Mouse (Mus musculus): Measurements from ENCODE around the gene Unc13b. TPM values are rescaled to one million over a fixed set of nuclear protein-coding genes. Genes with fewer than 3 reads are reported as not detected.
"Not testable (repeated sequence)": the region's sequence is repeated elsewhere in the genome, so short reads cannot be mapped to it uniquely, and the experiment has no call there.

Unc13b gene
- total RNA-seq, 2 experiments from 2014 or later = 14.0 to 17.4 TPM

- no peak for DNase-seq (ENCODE audit: low spot score in 2 of 2)
These were observed 31.2 kb downstream of the Unc13b start for GRCm38 (mm10) chr4:43089950-43090349.

GRCm38 (mm10) chr4:43091183-43091582 is 32.4 kb downstream of the Unc13b start:
- DNase-seq (ENCODE audit: low spot score in 2 of 2) = no peak

- no peak for DNase-seq (ENCODE audit: low spot score in 2 of 2)
These were observed 54.7 kb downstream of the Unc13b start for GRCm38 (mm10) chr4:43113491-43113890.

GRCm38 (mm10) chr4:43114512-43114911 is 55.8 kb downstream of the Unc13b start:
- DNase-seq (ENCODE audit: low spot score in 2 of 2) = no peak

GRCm38 (mm10) chr4:43114946-43115345 is 56.2 kb downstream of the Unc13b start:
- peak in 1 of 2 experiments; percentile 19 for DNase-seq (ENCODE audit: low spot score in 2 of 2)

GRCm38 (mm10) chr4:43116249-43116648 is 57.5 kb downstream of the Unc13b start:
- no peak for DNase-seq (ENCODE audit: low spot score in 2 of 2)

GRCm38 (mm10) chr4:43129750-43130149 is 71.0 kb downstream of the Unc13b start:
- no peak for DNase-seq (ENCODE audit: low spot score in 2 of 2)

- DNase-seq (ENCODE audit: low spot score in 2 of 2) = no peak
These were observed 83.9 kb downstream of the Unc13b start for GRCm38 (mm10) chr4:43142610-43143009.

- not testable (repeated sequence) for DNase-seq (ENCODE audit: low spot score in 2 of 2)
These were observed 93.7 kb downstream of the Unc13b start for GRCm38 (mm10) chr4:43152413-43152812.

- DNase-seq (ENCODE audit: low spot score in 2 of 2) = no peak
These were observed 101.3 kb downstream of the Unc13b start for GRCm38 (mm10) chr4:43160045-43160444.

- no peak for DNase-seq (ENCODE audit: low spot score in 2 of 2)
These were observed 102.4 kb downstream of the Unc13b start for GRCm38 (mm10) chr4:43161124-43161657.

- DNase-seq (ENCODE audit: low spot score in 2 of 2) = no peak
These were observed 104.5 kb downstream of the Unc13b start for GRCm38 (mm10) chr4:43163205-43163604.

GRCm38 (mm10) chr4:43165403-43166005 is 106.8 kb downstream of the Unc13b start:
- no peak for DNase-seq (ENCODE audit: low spot score in 2 of 2)

- no peak for DNase-seq (ENCODE audit: low spot score in 2 of 2)
These were observed 111.3 kb downstream of the Unc13b start for GRCm38 (mm10) chr4:43170028-43170427.

GRCm38 (mm10) chr4:43177126-43177525 is 118.4 kb downstream of the Unc13b start:
- no peak for DNase-seq (ENCODE audit: low spot score in 2 of 2)

GRCm38 (mm10) chr4:43182474-43183168 is 123.9 kb downstream of the Unc13b start:
- no peak for DNase-seq (ENCODE audit: low spot score in 2 of 2)

- DNase-seq (ENCODE audit: low spot score in 2 of 2) = no peak
These were observed 128.7 kb downstream of the Unc13b start for GRCm38 (mm10) chr4:43187439-43187838.

- no peak for DNase-seq (ENCODE audit: low spot score in 2 of 2)
These were observed 130.6 kb downstream of the Unc13b start for GRCm38 (mm10) chr4:43189381-43189780.

- no peak for DNase-seq (ENCODE audit: low spot score in 2 of 2)
These were observed 146.2 kb downstream of the Unc13b start for GRCm38 (mm10) chr4:43204946-43205345.

GRCm38 (mm10) chr4:43205571-43205970 is 146.8 kb downstream of the Unc13b start:
- DNase-seq (ENCODE audit: low spot score in 2 of 2) = no peak

GRCm38 (mm10) chr4:43206989-43207388 is 148.2 kb downstream of the Unc13b start:
- DNase-seq (ENCODE audit: low spot score in 2 of 2) = no peak

GRCm38 (mm10) chr4:43209081-43209579 is 150.4 kb downstream of the Unc13b start:
- DNase-seq (ENCODE audit: low spot score in 2 of 2) = no peak
